Mouse (Mus musculus) C2C12 (cell line): Measurements from ENCODE around the gene Tppp3.

Source experiments
- CEBPB ChIP-seq: IDR thresholded peaks from one replicate; pipeline ENCODE4 v1.6.1; 2011; ENCODE audit warnings: low read depth, mild to moderate bottlenecking, control low read depth, moderate library complexity
- MYOD1 ChIP-seq: IDR thresholded peaks from one replicate; pipeline ENCODE4 v1.6.1; 2011; ENCODE audit warnings: low read depth; ENCODE audit not compliant: control insufficient read depth, insufficient read length

GRCm38 (mm10) chr8:105418992-105419391, 52.3 kb downstream of the Tppp3 start:
- TF ChIP-seq MYOD1 (no peak), CEBPB (no peak)
